Mouse (Mus musculus) limb, embryonic 11.5 days (tissue): ENCODE measurements at regions not wholly inside any gene's neighbourhood (a gene's known extent, or its start where the extent isn't known, plus 50 kb on each side); places are given as distances from the start of the nearest gene placed in this dataset.
A peak's percentile ranks its signal among the peaks of the same experiment; 100 is the strongest.

ENCODE experiments used
- ATAC-seq: fragments of 200-750 bp; cut with Nextera tagmentation; 2 replicates; pipeline ENCODE4 v1.8.0; 2017; ENCODE audit warnings: low read depth; ENCODE audit not compliant: insufficient number of reproducible peaks, low FRiP score, low TSS enrichment
- DNase-seq: peaks from one replicate; pipeline ENCODE4 v3.0.0-alpha.2; 2015; ENCODE audit warnings: low spot score
- H3K27ac ChIP-seq: fragments of 300-500 bp; sonication (generic); replicated peaks from 2 replicates; pipeline ENCODE4 v1.5.1; 2014; ENCODE audit warnings: low read depth, mild to moderate bottlenecking, low read length
- H3K27me3 ChIP-seq: fragments of 300-500 bp; sonication (generic); 2 replicates; pipeline ENCODE4 v1.6.1; 2014; ENCODE audit warnings: mild to moderate bottlenecking, low read length, mixed read lengths; ENCODE audit not compliant: control insufficient read depth, insufficient read depth
- H3K36me3 ChIP-seq: fragments of 300-500 bp; sonication (generic); 2 replicates; pipeline ENCODE4 v1.6.1; 2014; ENCODE audit warnings: mild to moderate bottlenecking, low read length, moderate library complexity, mixed read lengths; ENCODE audit not compliant: control insufficient read depth, insufficient read depth
- H3K4me1 ChIP-seq: fragments of 300-500 bp; sonication (generic); 2 replicates; pipeline ENCODE4 v1.6.1; 2014; ENCODE audit warnings: low read length, mixed read lengths; ENCODE audit not compliant: control insufficient read depth, insufficient read depth
- H3K4me2 ChIP-seq: fragments of 300-500 bp; sonication (generic); 2 replicates; pipeline ENCODE4 v1.6.1; 2014; ENCODE audit warnings: low read depth, mild to moderate bottlenecking, moderate library complexity; ENCODE audit not compliant: severe bottlenecking
- H3K4me3 ChIP-seq: fragments of 300-500 bp; sonication (generic); 2 replicates; pipeline ENCODE4 v1.5.1; 2014; ENCODE audit warnings: low read depth, low read length
- H3K9ac ChIP-seq: fragments of 300-500 bp; sonication (generic); 2 replicates; pipeline ENCODE4 v1.6.1; 2014; ENCODE audit warnings: mild to moderate bottlenecking, low read length
- H3K9me3 ChIP-seq: fragments of 300-500 bp; sonication (generic); 2 replicates; pipeline ENCODE4 v1.6.1; 2016; ENCODE audit warnings: low read length; ENCODE audit not compliant: control insufficient read depth
- WGBS: fragments of 180-500 bp; shearing (Covaris S2); extraction: QIAGEN DNeasy Blood & Tissue Kit; methylation state at CpG from one replicate; pipeline ENCODE4 v1.1.7; 2014; 5-methylcytosine and 5-hydroxymethylcytosine counted together

DNA sequence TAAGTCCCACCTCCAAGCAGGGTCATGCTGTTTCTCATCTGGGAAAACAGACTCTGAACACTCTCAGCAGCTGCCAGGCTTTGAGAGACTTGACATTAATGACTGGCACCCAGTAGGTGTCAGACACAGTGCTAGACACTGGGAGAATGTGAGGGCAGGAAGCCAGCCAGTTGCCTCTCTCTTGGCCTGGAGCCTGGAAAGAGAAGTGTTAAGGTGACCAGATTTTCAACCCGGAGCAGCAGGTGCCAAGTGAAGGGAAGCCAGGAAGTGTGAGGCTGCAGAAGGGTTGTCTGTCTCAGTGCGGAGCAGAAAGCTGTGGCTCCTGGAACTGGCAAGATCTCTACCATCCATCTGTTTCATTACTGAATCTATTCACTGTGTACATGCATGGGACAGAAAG lies 410.6 kb downstream of the Cdh26 start:
- 50% methylated on average over 2 of the region's 2 CpGs for WGBS
- H3K9me3 ChIP-seq: no peaks in the 10 kb centered on the region
- H3K4me1 ChIP-seq: peaks cover 5% of the 10 kb centered on the region
- no peak overlapping the region for H3K9ac ChIP-seq
- H3K27me3 ChIP-seq: no peaks in the 10 kb centered on the region
- no peak for DNase-seq
- no peak for ATAC-seq
- no peaks in the 10 kb centered on the region for H3K36me3 ChIP-seq
- no peak overlapping the region for H3K4me3 ChIP-seq
- H3K27ac ChIP-seq: no peak overlapping the region
- no peak overlapping the region for H3K4me2 ChIP-seq

DNA sequence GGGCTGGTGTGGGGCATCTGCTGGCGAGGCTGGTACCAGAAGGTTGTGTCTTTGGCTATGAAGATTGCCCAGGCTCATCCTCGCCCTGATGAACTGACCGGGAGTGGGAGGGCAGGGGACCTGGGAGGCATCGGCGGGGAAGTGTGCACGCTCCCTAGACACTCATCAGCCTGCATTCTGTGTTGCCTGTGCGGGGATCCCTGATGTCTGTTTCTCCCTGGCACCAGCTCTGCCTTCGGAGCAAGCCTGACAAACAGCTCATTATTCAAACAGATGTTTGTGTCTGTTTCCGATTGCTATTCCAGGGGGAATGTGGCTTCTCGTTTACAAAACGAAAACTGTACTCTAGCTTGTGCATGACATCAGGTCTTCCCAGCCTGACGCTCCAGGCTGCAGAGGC lies 412.3 kb downstream of the Cdh26 start:
- no peak overlapping the region for H3K4me2 ChIP-seq
- 62% methylated on average over 12 of the region's 12 CpGs for WGBS

DNA sequence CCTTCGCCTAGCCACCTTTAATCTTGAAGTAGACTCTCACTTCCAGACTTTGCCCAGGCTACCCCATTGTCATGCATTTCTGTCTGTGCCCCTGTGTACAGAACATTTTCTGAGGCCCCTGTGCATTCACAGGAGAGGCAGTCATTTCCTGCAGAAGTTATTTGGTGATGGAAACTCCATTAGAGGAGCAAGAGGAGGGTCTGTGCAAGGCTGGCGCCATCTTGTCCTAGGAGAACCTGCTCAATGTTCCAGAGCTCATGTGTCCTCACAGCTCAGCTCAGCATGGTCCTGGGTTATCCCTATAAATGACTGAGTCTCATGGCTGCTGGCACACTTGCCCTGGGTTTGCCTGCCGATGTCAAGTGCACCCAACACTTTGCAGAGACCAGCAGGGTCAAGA lies 413.1 kb downstream of the Cdh26 start:
- DNase-seq (no peak), ATAC-seq (no peak)

More for the DNA sequence above, 412.3 kb downstream of the Cdh26 start:
- no peak overlapping the region for H3K27ac ChIP-seq
- no peak for DNase-seq
- H3K9ac ChIP-seq: no peak overlapping the region
- no peaks in the 10 kb centered on the region for H3K36me3 ChIP-seq
- H3K27me3 ChIP-seq: no peaks in the 10 kb centered on the region
- H3K4me1 ChIP-seq: peaks cover 5% of the 10 kb centered on the region
- ATAC-seq: no peak
- no peak overlapping the region for H3K4me3 ChIP-seq
- H3K9me3 ChIP-seq: no peaks in the 10 kb centered on the region

DNA sequence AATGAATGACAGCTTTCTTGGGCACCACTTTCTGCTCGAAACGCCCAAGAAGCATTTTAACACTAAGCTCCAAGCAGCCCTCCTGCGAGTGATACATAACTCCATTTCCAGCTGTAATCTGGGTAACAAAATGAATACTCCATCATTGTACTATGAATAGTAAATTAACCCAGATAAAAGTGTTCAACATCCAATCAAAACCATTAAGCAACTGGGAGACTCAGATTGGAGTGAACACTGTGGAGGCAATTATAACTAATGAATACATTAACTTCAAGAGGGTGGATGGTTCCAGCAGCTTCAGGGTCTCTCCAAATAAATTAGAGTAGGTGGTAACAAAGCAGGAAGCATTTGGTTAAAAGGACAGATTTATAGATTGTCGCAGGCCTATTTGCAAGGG lies 414.2 kb downstream of the Cdh26 start:
- Histone ChIP-seq H3K36me3 (no peaks in the 10 kb centered on the region), H3K27me3 (no peaks in the 10 kb centered on the region), H3K4me2 (no peak overlapping the region), H3K4me3 (no peak overlapping the region), H3K4me1 (no peaks in the 10 kb centered on the region), H3K9me3 (no peaks in the 10 kb centered on the region), H3K9ac (no peak overlapping the region), H3K27ac (no peak overlapping the region)
- no peak for DNase-seq
- 76% methylated on average over 4 of the region's 4 CpGs for WGBS
- no peak for ATAC-seq

More for the DNA sequence above, 413.1 kb downstream of the Cdh26 start:
- WGBS: 89% methylated on average over 3 of the region's 3 CpGs
- Histone ChIP-seq H3K9me3 (no peaks in the 10 kb centered on the region), H3K36me3 (no peaks in the 10 kb centered on the region), H3K9ac (no peak overlapping the region), H3K27me3 (no peaks in the 10 kb centered on the region), H3K4me3 (no peak overlapping the region), H3K4me2 (no peak overlapping the region), H3K4me1 (peaks cover 5% of the 10 kb centered on the region), H3K27ac (no peak overlapping the region)

DNA sequence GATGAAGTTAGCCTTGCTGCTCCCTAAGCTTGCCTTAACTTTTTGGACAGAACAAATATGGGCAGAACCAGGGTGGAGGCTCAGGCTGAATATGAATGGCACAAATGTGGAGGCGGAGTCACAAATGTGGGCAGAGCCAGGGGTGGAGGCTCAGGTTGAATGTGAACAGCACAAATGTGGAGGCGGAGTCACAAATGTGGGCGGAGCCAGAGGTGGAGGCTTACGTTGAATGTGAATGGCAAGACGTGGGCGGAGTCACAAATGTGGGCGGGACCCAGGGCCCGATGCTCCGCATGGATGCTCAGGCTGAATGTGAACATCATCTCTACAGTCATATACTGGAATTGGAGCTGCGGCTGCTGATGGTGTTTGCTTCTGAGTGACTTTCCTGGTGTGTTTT lies 420.0 kb downstream of the Cdh26 start:
- Histone ChIP-seq H3K4me1 (peaks cover 13% of the 10 kb centered on the region; the same call in 1 of the 2 replicates), H3K27me3 (no peaks in the 10 kb centered on the region), H3K9ac (no peak overlapping the region), H3K36me3 (no peaks in the 10 kb centered on the region), H3K4me3 (no peak overlapping the region), H3K9me3 (no peaks in the 10 kb centered on the region), H3K27ac (no peak overlapping the region), H3K4me2 (no peak overlapping the region)
- ATAC-seq (no peak), DNase-seq (no peak)
- WGBS: 86% methylated on average over 10 of the region's 10 CpGs

DNA sequence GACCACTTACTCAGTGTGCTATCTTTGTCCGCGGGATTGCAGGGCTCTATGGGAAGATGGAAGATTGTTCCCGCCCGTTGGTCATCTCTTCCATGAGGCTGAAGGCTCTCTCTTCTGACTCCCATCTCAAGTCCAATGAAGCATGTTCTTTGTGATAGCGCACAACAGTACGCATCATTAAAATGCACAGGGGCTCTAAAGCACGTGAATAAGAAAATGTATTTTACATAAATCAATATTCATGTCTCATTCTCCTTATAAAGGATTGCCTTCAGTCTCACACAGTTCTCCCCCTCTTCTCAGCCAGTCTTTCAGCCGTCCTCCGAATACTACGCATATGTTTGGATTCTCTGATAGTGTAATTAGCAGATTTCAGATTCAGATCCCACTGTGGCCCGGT lies 420.4 kb downstream of the Cdh26 start:
- Histone ChIP-seq H3K4me2 (no peak overlapping the region), H3K27me3 (no peaks in the 10 kb centered on the region), H3K9me3 (no peaks in the 10 kb centered on the region), H3K4me3 (no peak overlapping the region), H3K4me1 (peaks cover 17% of the 10 kb centered on the region; the same call in 1 of the 2 replicates), H3K9ac (no peak overlapping the region), H3K27ac (no peak overlapping the region), H3K36me3 (no peaks in the 10 kb centered on the region)
- ATAC-seq: no peak
- WGBS: 91% methylated on average over 11 of the region's 11 CpGs
- no peak for DNase-seq

DNA sequence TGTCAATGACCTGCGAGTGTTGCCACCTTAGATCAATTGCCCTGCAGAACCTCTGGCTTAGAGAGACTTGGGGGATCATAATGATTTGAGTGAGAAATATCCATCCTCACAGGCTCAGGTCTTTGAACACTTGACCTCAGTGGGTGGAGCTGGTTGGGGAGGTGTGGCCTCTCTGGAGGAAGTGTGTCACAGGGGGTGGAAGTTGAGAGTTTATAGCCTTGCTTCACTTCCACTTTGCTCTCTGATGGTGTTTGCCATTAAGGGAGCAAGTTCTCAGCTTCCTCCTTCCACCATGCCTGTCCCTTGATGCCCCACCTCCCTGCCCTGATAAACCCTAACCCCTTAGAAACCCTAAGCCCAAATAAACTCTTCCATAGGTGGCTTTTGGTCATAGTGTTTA lies 423.7 kb downstream of the Cdh26 start:
- H3K4me3 ChIP-seq: no peak overlapping the region
- no peak overlapping the region for H3K4me2 ChIP-seq
- DNase-seq: no peak
- no peak for ATAC-seq
- H3K9ac ChIP-seq: no peak overlapping the region
- H3K27ac ChIP-seq: no peak overlapping the region
- no peaks in the 10 kb centered on the region for H3K27me3 ChIP-seq
- no peaks in the 10 kb centered on the region for H3K36me3 ChIP-seq
- H3K9me3 ChIP-seq: no peaks in the 10 kb centered on the region
- H3K4me1 ChIP-seq: peaks cover 17% of the 10 kb centered on the region; the same call in 1 of the 2 replicates
- WGBS: 81% methylated on average over 1 of the region's 1 CpGs

DNA sequence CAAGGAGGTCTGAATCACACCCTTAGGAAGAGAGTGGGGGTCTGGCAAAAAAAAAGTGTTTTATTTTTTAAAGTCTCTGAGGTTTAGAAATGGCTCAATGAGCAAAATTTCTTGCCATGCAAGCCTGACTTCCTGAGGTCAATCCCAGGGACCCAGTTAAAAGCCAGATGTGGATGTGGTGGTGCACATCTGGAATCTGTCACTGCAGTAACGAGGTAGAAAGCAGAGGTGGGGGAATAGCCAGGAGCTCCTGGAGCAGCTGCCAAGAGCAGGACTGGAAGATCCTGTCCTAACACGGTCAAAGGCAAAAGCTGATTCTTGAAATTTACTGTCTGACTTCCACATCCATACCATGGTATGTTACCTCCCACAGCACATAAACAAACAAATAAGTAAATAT lies 424.4 kb downstream of the Cdh26 start:
- H3K4me2 ChIP-seq: no peak overlapping the region
- ATAC-seq: 0 out of 2 replicates have a peak, but pooled peaks have one; percentile 23
- no peaks in the 10 kb centered on the region for H3K9me3 ChIP-seq
- no peak overlapping the region for H3K9ac ChIP-seq
- H3K27ac ChIP-seq: no peak overlapping the region
- H3K4me3 ChIP-seq: no peak overlapping the region
- peak; percentile 65 for DNase-seq
- no peaks in the 10 kb centered on the region for H3K36me3 ChIP-seq
- H3K27me3 ChIP-seq: no peaks in the 10 kb centered on the region
- 6% methylated on average over 2 of the region's 2 CpGs for WGBS
- H3K4me1 ChIP-seq: peaks cover 17% of the 10 kb centered on the region; the same call in 1 of the 2 replicates

DNA sequence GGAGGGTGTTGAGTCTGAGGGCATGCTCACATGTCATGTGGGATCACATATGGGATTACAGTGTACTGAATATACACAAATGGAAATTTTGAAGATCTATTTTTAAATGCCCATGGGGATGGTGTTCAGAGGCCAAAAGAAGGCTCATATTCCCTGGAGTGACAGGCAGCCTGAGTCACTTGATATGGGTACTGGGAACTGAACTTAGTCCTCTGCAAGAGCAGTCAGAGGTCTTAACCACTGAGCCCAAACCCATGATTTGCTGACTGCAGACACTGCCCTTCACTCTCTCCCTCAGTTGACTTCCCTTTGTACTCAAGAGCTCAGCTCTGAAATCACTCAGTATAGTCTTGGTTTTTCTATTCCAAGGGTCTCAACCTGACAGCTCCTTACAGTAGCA lies 432.3 kb downstream of the Cdh26 start:
- Histone ChIP-seq H3K27ac (no peak overlapping the region), H3K4me2 (no peak overlapping the region), H3K4me1 (0 out of 2 replicates have a peak, but pooled peaks cover 3% of the 10 kb centered on the region), H3K9me3 (no peaks in the 10 kb centered on the region), H3K9ac (no peak overlapping the region), H3K36me3 (no peaks in the 10 kb centered on the region), H3K27me3 (no peaks in the 10 kb centered on the region), H3K4me3 (no peak overlapping the region)
- ATAC-seq (no peak; the same call in 1 of the 2 replicates), DNase-seq (no peak)
